Mouse (Mus musculus) Muller cell, postnatal 12 days (primary cell): ENCODE data around the gene Ryr2.

Experiments used
- DNase-seq: peaks from one replicate; pipeline ENCODE4 v3.0.0-alpha.2; 2015; ENCODE audit errors: inconsistent ontology term

Gene Ryr2

DNA sequence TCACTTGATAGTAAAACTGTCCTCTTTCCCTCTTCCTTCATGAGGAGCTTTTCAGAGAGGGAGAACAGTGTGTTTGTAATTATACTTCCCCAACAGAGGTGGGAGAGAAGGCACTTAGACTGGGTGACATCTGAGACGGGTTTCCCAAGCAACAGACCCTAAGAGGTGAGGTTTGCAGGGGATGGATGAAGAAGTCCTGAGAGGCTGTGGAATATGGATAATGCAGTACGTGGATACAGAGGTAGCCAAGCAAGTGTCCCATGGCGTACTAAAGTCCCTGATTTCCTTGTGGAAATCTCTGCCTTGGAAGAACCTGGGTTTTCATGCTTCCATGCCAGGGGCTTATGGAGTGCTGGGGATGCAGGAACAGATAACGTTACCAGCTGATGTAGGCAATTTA, 69.5 kb downstream of the Ryr2 start:
- DNase-seq = no peak

GRCm38 (mm10) chr13:12036834-12037233, 69.9 kb downstream of the Ryr2 start:
- no peak for DNase-seq

- DNase-seq = no peak
These were observed 72.8 kb downstream of the Ryr2 start for GRCm38 (mm10) chr13:12033914-12034313.

- no peak for DNase-seq
These were observed 73.5 kb downstream of the Ryr2 start for GRCm38 (mm10) chr13:12033272-12033671.

GRCm38 (mm10) chr13:12029841-12030240, 76.9 kb downstream of the Ryr2 start:
- no peak for DNase-seq

- DNase-seq = peak; percentile 92
These were observed 77.4 kb downstream of the Ryr2 start for GRCm38 (mm10) chr13:12029326-12029725.

- DNase-seq = no peak
These were observed 88.7 kb downstream of the Ryr2 start for GRCm38 (mm10) chr13:12018046-12018445.

- DNase-seq = no peak
These were observed 92.8 kb downstream of the Ryr2 start for GRCm38 (mm10) chr13:12013986-12014385.

GRCm38 (mm10) chr13:12008995-12009689, 97.6 kb downstream of the Ryr2 start:
- DNase-seq = no peak

- no peak for DNase-seq
These were observed 99.2 kb downstream of the Ryr2 start for GRCm38 (mm10) chr13:12007579-12007978.

DNA sequence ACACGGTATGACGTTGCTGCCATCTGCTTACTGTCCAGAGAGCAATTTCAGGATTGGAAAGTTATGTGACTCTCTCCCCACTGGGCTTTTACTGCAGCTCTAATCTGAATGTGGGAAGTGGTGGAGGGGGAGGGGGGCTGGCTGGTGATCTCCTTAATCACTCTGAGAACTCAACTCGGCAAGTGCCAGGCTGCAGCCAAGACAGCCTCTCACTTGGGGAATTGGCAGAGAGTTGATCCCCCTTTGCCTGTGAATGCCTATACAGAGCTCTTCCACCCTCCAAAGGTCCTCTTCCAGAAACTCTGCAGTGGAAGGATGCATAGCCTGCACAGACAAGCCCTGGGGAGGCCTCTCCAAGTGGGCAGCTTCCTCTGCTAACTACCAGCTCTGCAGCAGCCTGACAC, 104.9 kb downstream of the Ryr2 start:
- DNase-seq = peak; percentile 38

DNA sequence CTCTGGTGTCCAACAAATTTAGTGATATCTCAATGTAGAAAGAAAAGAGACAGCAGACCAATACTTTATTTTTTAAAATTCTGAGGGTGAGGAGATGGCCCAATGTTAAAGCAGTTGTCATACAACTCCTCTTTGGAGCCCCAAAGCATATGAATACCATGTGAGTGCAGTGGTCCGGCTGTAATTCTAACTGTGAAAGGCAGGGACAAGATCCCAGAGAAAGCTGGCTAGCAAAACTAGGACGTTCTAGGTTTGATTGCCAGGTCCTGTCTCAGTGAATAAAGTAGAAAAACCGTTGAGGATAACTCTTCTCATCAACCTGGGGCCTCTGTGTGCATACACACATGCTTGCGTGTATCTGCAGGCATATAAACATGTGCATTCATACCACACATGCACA, 106.9 kb downstream of the Ryr2 start:
- no peak for DNase-seq

DNA sequence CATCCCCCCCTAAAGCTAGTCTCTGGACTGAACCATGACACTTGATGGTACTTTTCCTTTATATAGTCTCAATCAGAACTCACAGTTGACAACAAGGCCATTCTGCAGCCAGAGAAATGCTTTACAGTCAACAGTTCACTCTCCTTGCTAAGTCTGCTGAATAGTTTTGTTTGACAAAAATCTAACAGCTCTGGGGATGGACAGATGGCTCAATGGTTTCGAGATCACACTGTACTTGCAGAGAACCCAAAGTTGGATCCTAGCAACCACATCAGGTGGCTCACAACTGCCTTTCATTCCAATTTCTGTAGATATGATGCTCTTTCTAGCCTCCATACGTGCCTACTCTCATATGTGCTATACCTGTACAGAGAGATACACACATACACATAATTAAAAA, 109.4 kb downstream of the Ryr2 start:
- no peak for DNase-seq

DNA sequence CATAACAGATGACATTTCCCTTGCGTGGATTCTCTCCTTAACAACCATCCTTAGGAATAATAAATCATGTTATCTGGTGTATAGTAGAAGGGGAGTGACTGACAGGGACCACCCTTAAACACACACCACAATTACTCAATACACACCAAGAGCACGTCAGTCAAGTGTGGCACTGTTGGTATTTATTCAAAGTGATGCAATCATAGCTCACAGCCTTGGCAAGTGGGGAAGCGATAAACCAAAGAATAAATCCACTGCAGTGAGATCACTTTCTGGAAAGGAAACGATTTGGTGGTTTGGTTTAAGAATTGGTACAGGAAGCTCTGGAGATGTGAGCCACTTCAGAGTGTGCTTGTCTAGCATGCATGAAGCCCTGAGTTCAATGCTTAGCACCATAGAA, 119.2 kb downstream of the Ryr2 start:
- DNase-seq = no peak

DNA sequence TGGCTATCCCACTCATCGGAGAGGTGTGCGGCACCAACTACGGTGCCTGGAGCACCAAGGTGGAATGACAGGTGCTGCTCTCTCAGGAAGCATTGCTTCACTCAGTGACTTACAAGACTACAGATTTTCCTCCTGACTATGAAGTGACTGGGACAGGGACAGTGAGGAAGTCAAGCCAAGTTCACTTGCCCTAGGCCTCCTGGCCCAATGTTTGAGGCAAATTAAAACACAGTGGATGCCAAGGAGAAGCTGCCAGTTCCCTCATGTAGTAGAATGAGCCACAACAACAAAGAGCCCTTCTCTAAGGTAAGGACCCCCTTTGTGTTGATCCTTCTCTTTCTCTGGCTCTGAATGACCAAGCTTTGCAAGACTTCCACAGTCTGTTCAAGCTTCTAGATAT, 121.7 kb downstream of the Ryr2 start:
- no peak for DNase-seq

- DNase-seq = no peak
These were observed 127.7 kb downstream of the Ryr2 start for GRCm38 (mm10) chr13:11978997-11979396.

DNA sequence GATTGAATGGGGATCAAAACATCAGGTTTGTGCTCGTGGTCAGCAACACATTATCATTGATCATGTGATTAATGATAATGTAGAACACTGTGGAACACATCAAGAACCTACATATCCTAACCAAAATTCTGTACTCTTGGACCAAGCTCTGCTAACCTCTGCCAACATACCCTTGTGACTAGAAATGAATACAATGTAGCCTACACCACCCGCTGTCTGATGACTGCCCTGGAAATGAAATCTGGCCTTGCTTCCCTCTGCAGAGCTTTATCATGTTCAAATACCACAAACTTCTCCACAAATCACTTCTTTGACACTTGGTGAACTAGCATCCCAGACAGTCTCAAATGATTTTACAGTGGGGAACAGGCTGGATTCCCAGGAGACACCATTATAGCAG, 128.4 kb downstream of the Ryr2 start:
- DNase-seq = no peak

- no peak for DNase-seq
These were observed 129.1 kb downstream of the Ryr2 start for GRCm38 (mm10) chr13:11977606-11978005.

DNA sequence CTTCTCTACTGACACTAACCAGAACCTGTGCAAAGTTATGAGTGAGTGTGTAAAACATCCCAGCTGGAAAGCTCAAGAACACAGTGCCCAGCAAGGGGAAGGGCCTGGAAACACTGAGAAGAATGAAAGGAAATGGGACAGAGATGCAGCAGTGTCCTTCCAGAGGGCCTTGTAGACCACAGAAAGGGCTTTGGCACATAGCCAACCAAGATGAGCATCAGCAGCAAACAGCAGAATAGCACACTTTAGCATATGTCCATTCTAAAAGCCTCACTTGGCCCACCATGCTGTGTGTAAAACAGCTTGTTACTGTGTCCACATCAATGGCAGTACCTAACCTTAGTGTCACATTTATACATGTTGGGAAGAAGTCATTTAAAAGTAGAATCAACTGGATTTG, 142.4 kb downstream of the Ryr2 start:
- DNase-seq = no peak

- no peak for DNase-seq
These were observed 147.1 kb downstream of the Ryr2 start for GRCm38 (mm10) chr13:11959488-11960174.

DNA sequence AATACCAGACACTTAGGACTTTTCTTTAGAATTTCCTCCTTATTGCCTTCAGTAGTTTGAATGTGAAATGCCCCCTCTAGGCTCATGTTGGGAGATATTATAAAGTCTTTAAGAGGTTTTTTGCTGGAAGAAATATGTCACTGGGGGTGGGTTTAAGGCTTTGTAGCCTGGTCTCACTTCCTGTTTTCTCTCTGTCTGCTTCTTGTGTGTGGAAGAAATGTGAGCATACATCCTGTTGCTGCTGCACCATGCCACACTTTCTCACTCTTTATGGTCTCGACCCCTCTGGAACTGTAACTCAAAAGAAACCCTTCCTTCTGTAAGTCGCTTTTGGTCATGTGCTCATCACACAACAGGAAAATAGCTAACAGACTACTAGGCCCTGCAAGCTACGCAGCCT, 147.9 kb downstream of the Ryr2 start:
- DNase-seq = no peak

DNA sequence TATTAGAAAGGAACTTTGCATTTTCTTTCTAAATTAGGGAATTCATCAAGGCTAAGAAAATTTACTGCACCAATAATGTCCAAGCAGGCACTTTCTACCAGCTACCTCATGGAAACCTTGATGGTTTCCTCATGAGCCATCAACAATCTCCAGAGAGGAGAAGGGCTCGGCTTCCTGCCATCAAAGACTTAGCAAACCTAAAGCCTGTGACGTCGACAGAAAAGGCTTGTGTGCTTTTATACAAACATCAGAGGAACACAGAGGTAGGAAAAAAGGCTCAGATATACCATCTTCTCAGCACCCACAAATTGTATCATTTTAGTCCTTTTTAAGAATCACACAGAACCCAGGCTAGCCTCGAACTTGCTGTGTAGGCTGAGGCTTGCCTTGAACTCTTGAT, 148.5 kb downstream of the Ryr2 start:
- no peak for DNase-seq

DNA sequence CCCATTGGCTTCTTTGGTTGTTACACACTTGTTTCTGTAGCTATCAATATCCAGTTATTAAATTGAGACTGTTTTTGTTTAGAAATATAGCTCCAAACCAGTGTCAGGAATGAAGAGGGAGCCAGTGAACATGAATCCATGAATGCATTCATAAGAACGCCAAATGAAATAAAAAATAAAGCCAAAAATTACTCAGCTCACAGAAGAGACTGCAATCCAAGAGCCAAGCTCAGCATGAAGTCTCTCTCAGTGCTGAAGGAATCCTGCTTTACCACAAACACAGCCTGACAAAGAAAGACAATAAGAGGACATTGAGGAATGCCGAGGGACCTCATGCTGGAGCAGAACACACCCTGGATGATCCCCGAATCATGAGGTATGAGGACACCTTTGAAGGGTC, 154.8 kb downstream of the Ryr2 start:
- DNase-seq = peak; percentile 56

DNA sequence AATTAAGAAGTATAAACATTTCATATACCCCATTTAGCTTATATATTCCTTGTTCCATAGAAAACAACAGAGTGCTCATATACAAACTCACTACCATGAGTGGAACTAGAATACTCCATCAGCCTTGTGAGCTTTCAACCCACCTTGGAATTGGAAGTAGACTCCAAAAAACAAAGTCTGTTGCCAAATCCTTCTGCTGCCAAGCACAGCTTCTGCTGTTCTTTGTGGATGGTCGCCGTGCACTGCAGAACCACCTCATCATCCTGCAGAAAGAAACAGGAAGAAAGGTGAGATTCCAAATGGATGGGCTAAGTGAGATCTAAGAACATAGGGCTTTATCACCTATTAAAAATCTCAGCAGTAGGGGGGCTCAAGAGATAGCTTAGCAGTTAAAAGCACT, 161.0 kb downstream of the Ryr2 start:
- no peak for DNase-seq
